Mouse (Mus musculus) macrophage (primary cell): Measurements from ENCODE around the gene Golt1b. TPM values are rescaled to one million over a fixed set of nuclear protein-coding genes. Genes with fewer than 3 reads are reported as not detected.

Experiments
- H3K27ac ChIP-seq: fragments of 350-480 bp; formaldehyde crosslinking; 2 replicates; pipeline ENCODE4 v1.9.0; 2021
- H3K36me3 ChIP-seq: fragments of 350-480 bp; formaldehyde crosslinking; 2 replicates; pipeline ENCODE4 v1.9.0; 2021; ENCODE audit errors: inconsistent target
- H3K4me3 ChIP-seq: fragments of 350-480 bp; formaldehyde crosslinking; 2 replicates; pipeline ENCODE4 v1.9.0; 2021; ENCODE audit errors: inconsistent target
- H3K79me2 ChIP-seq: fragments of 350-480 bp; formaldehyde crosslinking; 2 replicates; pipeline ENCODE4 v1.9.0; 2021; ENCODE audit errors: inconsistent target
- WGBS: methylation state at CpG from one replicate; pipeline ENCODE4 v1.1.7; 2026; ENCODE audit warnings: inconsistent platforms; ENCODE audit not compliant: missing documents; 5-methylcytosine and 5-hydroxymethylcytosine counted together
- polyA plus RNA-seq: library from polyadenylated mRNA; stranded (reverse); fragments of 250-400 nt; gene quantifications from 3 replicates; pipeline ENCODE4 v1.2.4, GENCODE M21; 2018; ENCODE audit warnings: inconsistent platforms

The Golt1b gene
- polyA plus RNA-seq, 1 experiment from 2014 or later, result 31.5 TPM

GRCm38 (mm10) chr6:142366473-142367018, 20.5 kb upstream of the Golt1b start:
- no peaks in the 10 kb centered on the region for H3K79me2 ChIP-seq
- 91% methylated on average over 10 of the region's 10 CpGs for WGBS
- no peak overlapping the region for H3K27ac ChIP-seq
- H3K4me3 ChIP-seq, result no peak overlapping the region
- H3K36me3 ChIP-seq, result peaks cover 79% of the 10 kb centered on the region

- Histone ChIP-seq H3K4me3 (no peak overlapping the region), H3K27ac (no peak overlapping the region), H3K36me3 (peaks cover 79% of the 10 kb centered on the region), H3K79me2 (no peaks in the 10 kb centered on the region)
- 92% methylated on average over 3 of the region's 3 CpGs for WGBS
Observed at GRCm38 (mm10) chr6:142367565-142367964, 19.5 kb upstream of the Golt1b start.

GRCm38 (mm10) chr6:142369568-142369967, 17.5 kb upstream of the Golt1b start:
- H3K36me3 ChIP-seq, result peaks cover 84% of the 10 kb centered on the region
- H3K4me3 ChIP-seq, result no peak overlapping the region
- H3K27ac ChIP-seq, result no peak overlapping the region
- no peaks in the 10 kb centered on the region for H3K79me2 ChIP-seq
- 96% methylated on average over 3 of the region's 3 CpGs for WGBS

- H3K36me3 ChIP-seq, result peaks cover 42% of the 10 kb centered on the region
- no peak overlapping the region for H3K4me3 ChIP-seq
- 80% methylated on average over 1 of the region's 1 CpGs for WGBS
- H3K79me2 ChIP-seq, result peaks cover 12% of the 10 kb centered on the region; the same call in 1 of the 2 replicates
- H3K27ac ChIP-seq, result no peak overlapping the region
Observed at GRCm38 (mm10) chr6:142377081-142377480, 9.9 kb upstream of the Golt1b start.

GRCm38 (mm10) chr6:142378576-142379330, 8.3 kb upstream of the Golt1b start:
- H3K27ac ChIP-seq, result no peak overlapping the region
- H3K4me3 ChIP-seq, result no peak overlapping the region
- 98% methylated on average over 8 of the region's 8 CpGs for WGBS
- peaks cover 26% of the 10 kb centered on the region for H3K79me2 ChIP-seq
- H3K36me3 ChIP-seq, result peaks cover 28% of the 10 kb centered on the region

- H3K4me3 ChIP-seq, result no peak overlapping the region
- 71% methylated on average over 6 of the region's 6 CpGs for WGBS
- peaks cover 16% of the 10 kb centered on the region for H3K36me3 ChIP-seq
- no peak overlapping the region for H3K27ac ChIP-seq
- H3K79me2 ChIP-seq, result peaks cover 38% of the 10 kb centered on the region
Observed at GRCm38 (mm10) chr6:142379961-142380360, 7.1 kb upstream of the Golt1b start.

GRCm38 (mm10) chr6:142381615-142382014, 5.4 kb upstream of the Golt1b start:
- Histone ChIP-seq H3K79me2 (peaks cover 52% of the 10 kb centered on the region), H3K36me3 (peaks cover 2% of the 10 kb centered on the region), H3K27ac (no peak overlapping the region), H3K4me3 (no peak overlapping the region)
- WGBS, result 96% methylated on average over 7 of the region's 7 CpGs

GRCm38 (mm10) chr6:142384521-142384920, 2.5 kb upstream of the Golt1b start:
- Histone ChIP-seq H3K27ac (no peak overlapping the region), H3K4me3 (no peak overlapping the region), H3K79me2 (peaks cover 74% of the 10 kb centered on the region), H3K36me3 (no peaks in the 10 kb centered on the region)
- WGBS, result over 99% methylated on average over 9 of the region's 9 CpGs

GRCm38 (mm10) chr6:142386285-142387010, 573 bp upstream of the Golt1b start:
- WGBS, result 1% methylated on average over 31 of the region's 31 CpGs
- H3K4me3 ChIP-seq, result peak overlapping the region; percentile 82
- no peaks in the 10 kb centered on the region for H3K36me3 ChIP-seq
- H3K27ac ChIP-seq, result peak overlapping the region; percentile 37; the same call in 1 of the 2 replicates
- peaks cover 87% of the 10 kb centered on the region for H3K79me2 ChIP-seq

GRCm38 (mm10) chr6:142387755-142388271, 792 bp downstream of the Golt1b start:
- H3K27ac ChIP-seq, result peak overlapping the region; percentile 48
- 0 out of 2 replicates have a peak, but pooled peaks cover 2% of the 10 kb centered on the region for H3K36me3 ChIP-seq
- peaks cover 89% of the 10 kb centered on the region for H3K79me2 ChIP-seq
- peak overlapping the region; percentile 69 for H3K4me3 ChIP-seq
- WGBS, result 18% methylated on average over 8 of the region's 8 CpGs

- H3K79me2 ChIP-seq, result peaks cover 90% of the 10 kb centered on the region
- peaks cover 13% of the 10 kb centered on the region; the same call in 1 of the 2 replicates for H3K36me3 ChIP-seq
- H3K4me3 ChIP-seq, result no peak overlapping the region
- 39% methylated on average over 2 of the region's 2 CpGs for WGBS
- no peak overlapping the region for H3K27ac ChIP-seq
Observed at GRCm38 (mm10) chr6:142389101-142389500, 2.1 kb downstream of the Golt1b start.

- Histone ChIP-seq H3K36me3 (peaks cover 34% of the 10 kb centered on the region; the same call in 1 of the 2 replicates), H3K27ac (no peak overlapping the region)
Observed at GRCm38 (mm10) chr6:142392312-142392711, 5.3 kb downstream of the Golt1b start.

GRCm38 (mm10) chr6:142394669-142395068, 7.6 kb downstream of the Golt1b start:
- Histone ChIP-seq H3K36me3 (peaks cover 34% of the 10 kb centered on the region; the same call in 1 of the 2 replicates), H3K79me2 (peaks cover 62% of the 10 kb centered on the region), H3K4me3 (no peak overlapping the region), H3K27ac (no peak overlapping the region)
- 80% methylated on average over 5 of the region's 5 CpGs for WGBS

More at GRCm38 (mm10) chr6:142392312-142392711, 5.3 kb downstream of the Golt1b start:
- Histone ChIP-seq H3K79me2 (peaks cover 85% of the 10 kb centered on the region), H3K4me3 (no peak overlapping the region)
- 96% methylated on average over 5 of the region's 5 CpGs for WGBS

- Histone ChIP-seq H3K79me2 (peaks cover 51% of the 10 kb centered on the region), H3K36me3 (peaks cover 42% of the 10 kb centered on the region; the same call in 1 of the 2 replicates), H3K27ac (no peak overlapping the region), H3K4me3 (no peak overlapping the region)
- WGBS, result 80% methylated on average over 6 of the region's 6 CpGs
Observed at GRCm38 (mm10) chr6:142395756-142396155, 8.7 kb downstream of the Golt1b start.
